Mouse (Mus musculus): Measurements from ENCODE around the gene Polg2. TPM values are rescaled to one million over a fixed set of nuclear protein-coding genes. Genes with fewer than 3 reads are reported as not detected.
"Not testable (repeated sequence)": the region's sequence is repeated elsewhere in the genome, so short reads cannot be mapped to it uniquely, and the experiment has no call there.

Polg2 gene
- polyA plus RNA-seq, 1 experiment from 2014 or later: 13.8 TPM

- Histone ChIP-seq H3K4me2 (replicated peaks) (no peak overlapping the region), H3K4me1 (peaks cover 23% of the 10 kb centered on the region; the same call in 1 of the 2 replicates), H3K9ac (no peak overlapping the region), H3K27ac (replicated peaks) (no peak overlapping the region), H3K27me3 (no peaks in the 10 kb centered on the region), H3K4me3 (replicated peaks) (no peak overlapping the region), H3K36me3 (peaks cover 87% of the 10 kb centered on the region), H3K9me3 (replicated peaks) (no peaks in the 10 kb centered on the region)
- 82% methylated on average over 6 of the region's 6 CpGs for WGBS
- no peak for ATAC-seq (ENCODE audit: insufficient number of reproducible peaks, low FRiP score, low TSS enrichment, low read depth)
Observed at GRCm38 (mm10) chr11:106817808-106818207, 38.5 kb upstream of the Polg2 start.

- Histone ChIP-seq H3K4me2 (replicated peaks) (no peak overlapping the region), H3K27ac (replicated peaks) (no peak overlapping the region), H3K9me3 (replicated peaks) (no peaks in the 10 kb centered on the region), H3K4me1 (peaks cover 23% of the 10 kb centered on the region; the same call in 1 of the 2 replicates), H3K9ac (no peak overlapping the region), H3K36me3 (peaks cover 86% of the 10 kb centered on the region), H3K4me3 (replicated peaks) (no peak overlapping the region), H3K27me3 (no peaks in the 10 kb centered on the region)
- WGBS: 73% methylated on average over 3 of the region's 3 CpGs
- no peak for ATAC-seq (ENCODE audit: insufficient number of reproducible peaks, low FRiP score, low TSS enrichment, low read depth)
Observed at GRCm38 (mm10) chr11:106817156-106817555, 37.8 kb upstream of the Polg2 start.

- H3K9ac ChIP-seq: no peak overlapping the region
- ATAC-seq (ENCODE audit: insufficient number of reproducible peaks, low FRiP score, low TSS enrichment, low read depth): no peak
- H3K27me3 ChIP-seq: no peaks in the 10 kb centered on the region
- H3K27ac ChIP-seq (replicated peaks): no peak overlapping the region
- peaks cover 90% of the 10 kb centered on the region for H3K36me3 ChIP-seq
- WGBS: 55% methylated on average over 7 of the region's 7 CpGs
- H3K4me1 ChIP-seq: peaks cover 22% of the 10 kb centered on the region; the same call in 1 of the 2 replicates
- no peak overlapping the region for H3K4me2 ChIP-seq (replicated peaks)
- no peaks in the 10 kb centered on the region for H3K9me3 ChIP-seq (replicated peaks)
- no peak overlapping the region for H3K4me3 ChIP-seq (replicated peaks)
Observed at GRCm38 (mm10) chr11:106816316-106816715, 37.0 kb upstream of the Polg2 start.

- Histone ChIP-seq H3K4me3 (replicated peaks) (no peak overlapping the region), H3K36me3 (peaks cover 89% of the 10 kb centered on the region), H3K9me3 (replicated peaks) (no peaks in the 10 kb centered on the region), H3K4me1 (peaks cover 17% of the 10 kb centered on the region; the same call in 1 of the 2 replicates), H3K27me3 (no peaks in the 10 kb centered on the region), H3K4me2 (replicated peaks) (no peak overlapping the region), H3K27ac (replicated peaks) (no peak overlapping the region), H3K9ac (no peak overlapping the region)
- WGBS: 54% methylated on average over 2 of the region's 2 CpGs
- no peak for ATAC-seq (ENCODE audit: insufficient number of reproducible peaks, low FRiP score, low TSS enrichment, low read depth)
Observed at GRCm38 (mm10) chr11:106815761-106816160, 36.4 kb upstream of the Polg2 start.

- H3K36me3 ChIP-seq: peaks cover 91% of the 10 kb centered on the region
- no peak overlapping the region for H3K27ac ChIP-seq (replicated peaks)
- H3K4me2 ChIP-seq (replicated peaks): no peak overlapping the region
- H3K9ac ChIP-seq: no peak overlapping the region
- peaks cover 17% of the 10 kb centered on the region; the same call in 1 of the 2 replicates for H3K4me1 ChIP-seq
- no peak overlapping the region for H3K4me3 ChIP-seq (replicated peaks)
- 97% methylated on average over 2 of the region's 2 CpGs for WGBS
- no peaks in the 10 kb centered on the region for H3K27me3 ChIP-seq
- ATAC-seq (ENCODE audit: insufficient number of reproducible peaks, low FRiP score, low TSS enrichment, low read depth): no peak
- H3K9me3 ChIP-seq (replicated peaks): no peaks in the 10 kb centered on the region
Observed at GRCm38 (mm10) chr11:106815331-106815730, 36.0 kb upstream of the Polg2 start.

- H3K4me1 ChIP-seq: peaks cover 17% of the 10 kb centered on the region; the same call in 1 of the 2 replicates
- no peaks in the 10 kb centered on the region for H3K9me3 ChIP-seq (replicated peaks)
- no peaks in the 10 kb centered on the region for H3K27me3 ChIP-seq
- H3K4me2 ChIP-seq (replicated peaks): no peak overlapping the region
- 55% methylated on average over 14 of the region's 14 CpGs for WGBS
- no peak overlapping the region for H3K27ac ChIP-seq (replicated peaks)
- H3K4me3 ChIP-seq (replicated peaks): no peak overlapping the region
- no peak overlapping the region for H3K9ac ChIP-seq
- no peak for ATAC-seq (ENCODE audit: insufficient number of reproducible peaks, low FRiP score, low TSS enrichment, low read depth)
- peaks cover 92% of the 10 kb centered on the region for H3K36me3 ChIP-seq
Observed at GRCm38 (mm10) chr11:106814601-106815320, 35.4 kb upstream of the Polg2 start.

- H3K27me3 ChIP-seq: no peaks in the 10 kb centered on the region
- no peak overlapping the region for H3K4me2 ChIP-seq (replicated peaks)
- no peak overlapping the region for H3K27ac ChIP-seq (replicated peaks)
- ATAC-seq (ENCODE audit: insufficient number of reproducible peaks, low FRiP score, low TSS enrichment, low read depth): no peak
- H3K9ac ChIP-seq: no peak overlapping the region
- H3K9me3 ChIP-seq (replicated peaks): no peaks in the 10 kb centered on the region
- H3K36me3 ChIP-seq: peaks cover 76% of the 10 kb centered on the region
- H3K4me3 ChIP-seq (replicated peaks): no peak overlapping the region
- 0 out of 2 replicates have a peak, but pooled peaks cover 10% of the 10 kb centered on the region for H3K4me1 ChIP-seq
- WGBS: 87% methylated on average over 7 of the region's 7 CpGs
Observed at GRCm38 (mm10) chr11:106812410-106813136, 33.2 kb upstream of the Polg2 start.

GRCm38 (mm10) chr11:106807442-106807841, 28.1 kb upstream of the Polg2 start:
- H3K9ac ChIP-seq; H3K27ac ChIP-seq (replicated peaks); H3K4me2 ChIP-seq (replicated peaks); ATAC-seq (ENCODE audit: insufficient number of reproducible peaks, low FRiP score, low TSS enrichment, low read depth); H3K4me3 ChIP-seq (replicated peaks); H3K9me3 ChIP-seq (replicated peaks); H3K27me3 ChIP-seq; H3K4me1 ChIP-seq: not testable (repeated sequence)
- 71% methylated on average over 1 of the region's 1 CpGs for WGBS
- peaks cover 61% of the 10 kb centered on the region for H3K36me3 ChIP-seq

GRCm38 (mm10) chr11:106802069-106802627, 22.8 kb upstream of the Polg2 start:
- peaks cover 83% of the 10 kb centered on the region for H3K36me3 ChIP-seq

GRCm38 (mm10) chr11:106795679-106796078, 16.3 kb upstream of the Polg2 start:
- no peak overlapping the region for H3K4me2 ChIP-seq (replicated peaks)
- H3K9me3 ChIP-seq (replicated peaks): no peaks in the 10 kb centered on the region
- peaks cover 49% of the 10 kb centered on the region for H3K36me3 ChIP-seq
- peak; percentile 83 for ATAC-seq (ENCODE audit: insufficient number of reproducible peaks, low FRiP score, low TSS enrichment, low read depth)
- no peak overlapping the region for H3K4me3 ChIP-seq (replicated peaks)
- H3K9ac ChIP-seq: no peak overlapping the region
- WGBS: 25% methylated on average over 9 of the region's 9 CpGs
- H3K27ac ChIP-seq (replicated peaks): 0 out of 2 replicates have a peak overlapping the region, but pooled peaks have one; percentile 41
- peaks cover 12% of the 10 kb centered on the region; the same call in 1 of the 2 replicates for H3K4me1 ChIP-seq
- H3K27me3 ChIP-seq: no peaks in the 10 kb centered on the region

More at GRCm38 (mm10) chr11:106802069-106802627, 22.8 kb upstream of the Polg2 start:
- no peak overlapping the region for H3K4me2 ChIP-seq (replicated peaks)
- no peaks in the 10 kb centered on the region for H3K27me3 ChIP-seq
- no peak overlapping the region for H3K4me3 ChIP-seq (replicated peaks)
- H3K9ac ChIP-seq: no peak overlapping the region
- H3K9me3 ChIP-seq (replicated peaks): no peaks in the 10 kb centered on the region
- no peak overlapping the region for H3K27ac ChIP-seq (replicated peaks)
- 88% methylated on average over 10 of the region's 10 CpGs for WGBS
- H3K4me1 ChIP-seq: no peaks in the 10 kb centered on the region
- ATAC-seq (ENCODE audit: insufficient number of reproducible peaks, low FRiP score, low TSS enrichment, low read depth): no peak

- Histone ChIP-seq H3K4me2 (replicated peaks) (no peak overlapping the region), H3K36me3 (peaks cover 31% of the 10 kb centered on the region), H3K27ac (replicated peaks) (no peak overlapping the region), H3K4me1 (peaks cover 20% of the 10 kb centered on the region; the same call in 1 of the 2 replicates), H3K27me3 (no peaks in the 10 kb centered on the region), H3K9me3 (replicated peaks) (no peaks in the 10 kb centered on the region), H3K4me3 (replicated peaks) (no peak overlapping the region), H3K9ac (no peak overlapping the region)
- 76% methylated on average over 4 of the region's 4 CpGs for WGBS
- no peak for ATAC-seq (ENCODE audit: insufficient number of reproducible peaks, low FRiP score, low TSS enrichment, low read depth)
Observed at GRCm38 (mm10) chr11:106793846-106794245, 14.5 kb upstream of the Polg2 start.
